Mouse (Mus musculus): ENCODE data around the gene Zdhhc19.
"Not testable (repeated sequence)": the region's sequence is repeated elsewhere in the genome, so short reads cannot be mapped to it uniquely, and the experiment has no call there.

The Zdhhc19 gene

GRCm38 (mm10) chr16:32487234-32488111, 8.6 kb upstream of the Zdhhc19 start, which contains the start of gene Slc51a:
Gene Slc51a (minus strand): TSS chr16:32487879.
- CTCF ChIA-PET = no interaction called here

DNA sequence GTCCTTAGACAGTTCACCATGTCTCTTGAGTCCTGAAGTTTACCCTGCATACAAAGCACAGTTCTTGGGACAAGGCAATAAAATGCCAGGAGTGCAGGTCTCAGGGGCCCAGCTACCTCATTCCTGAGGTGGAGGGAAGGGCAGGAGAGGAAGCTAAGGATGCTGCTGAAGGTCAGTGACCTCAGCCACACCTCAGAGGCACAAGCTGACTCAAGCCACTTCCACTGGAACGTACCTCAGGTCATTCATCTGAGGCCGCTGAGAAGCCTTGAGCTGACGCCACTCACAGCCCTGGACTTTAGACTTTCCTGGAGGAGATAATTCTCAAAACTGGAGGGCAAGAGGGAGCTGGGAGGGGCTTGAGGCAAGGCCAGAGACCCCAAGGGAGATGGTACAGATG, 7.1 kb upstream of the Zdhhc19 start:
- CTCF ChIA-PET = no interaction called here

DNA sequence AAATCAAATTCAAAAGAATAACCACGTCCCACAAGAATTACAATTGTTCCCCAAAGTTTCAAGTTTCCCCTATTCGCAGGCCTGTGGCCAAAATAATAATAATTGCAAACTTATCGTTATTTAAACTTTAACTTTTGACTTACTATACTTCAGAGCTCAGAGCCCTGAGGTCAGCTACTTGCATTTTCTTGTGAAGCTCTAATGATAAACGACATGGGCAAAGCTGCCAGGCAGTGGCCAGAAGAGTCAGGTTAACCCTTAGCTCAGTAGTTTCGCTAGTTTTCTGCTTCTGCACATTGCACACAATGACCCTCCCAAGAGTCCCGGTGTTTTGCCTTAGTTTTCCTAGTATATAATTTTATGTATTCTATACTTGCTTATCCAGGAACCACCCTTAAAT, 1.7 kb upstream of the Zdhhc19 start:
- CTCF ChIA-PET = not testable (repeated sequence)

- CTCF ChIA-PET = interaction anchor here (0.5 to 0.6 kb wide), 2 partner anchors 180 to 368 kb away, joined by 4 read pairs; no protein-coding TSS in a partner anchor
Observed at GRCm38 (mm10) chr16:32498996-32499395, 2.9 kb downstream of the Zdhhc19 start.

DNA sequence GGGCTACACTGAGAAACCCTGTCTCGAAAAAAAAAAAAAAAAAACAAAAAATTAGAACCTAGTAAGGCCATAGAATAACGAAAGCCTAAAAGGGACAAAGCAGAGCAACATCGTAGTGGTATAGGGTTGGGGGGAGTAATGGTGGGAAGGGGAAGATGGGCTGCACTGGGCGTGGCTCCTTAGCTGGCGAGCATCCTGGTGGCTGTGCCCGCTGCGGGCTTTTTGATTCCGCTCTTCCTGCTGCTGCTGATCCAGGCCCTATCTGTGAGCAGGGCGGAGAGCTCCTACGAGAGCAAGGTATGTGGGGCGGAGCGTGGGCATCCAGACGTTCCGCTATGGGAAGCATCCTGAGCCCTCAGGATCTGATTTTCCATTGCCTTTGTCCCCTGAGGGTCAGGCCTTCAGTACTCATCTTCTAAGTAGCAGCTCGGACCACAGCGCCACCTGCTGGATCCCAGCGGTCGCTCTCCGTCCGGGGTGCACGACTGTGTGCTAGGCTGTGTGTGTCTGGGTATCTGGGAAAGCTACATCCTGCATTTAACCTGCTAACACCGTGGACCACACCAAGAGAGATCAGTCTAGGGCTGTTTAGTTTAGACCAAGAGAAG, 3.5 kb downstream of the Zdhhc19 start:
- CTCF ChIA-PET = interaction anchor here (0.5 to 0.6 kb wide), 3 partner anchors 70 to 368 kb away, joined by 4 to 14 read pairs (median 4); no protein-coding TSS in a partner anchor

DNA sequence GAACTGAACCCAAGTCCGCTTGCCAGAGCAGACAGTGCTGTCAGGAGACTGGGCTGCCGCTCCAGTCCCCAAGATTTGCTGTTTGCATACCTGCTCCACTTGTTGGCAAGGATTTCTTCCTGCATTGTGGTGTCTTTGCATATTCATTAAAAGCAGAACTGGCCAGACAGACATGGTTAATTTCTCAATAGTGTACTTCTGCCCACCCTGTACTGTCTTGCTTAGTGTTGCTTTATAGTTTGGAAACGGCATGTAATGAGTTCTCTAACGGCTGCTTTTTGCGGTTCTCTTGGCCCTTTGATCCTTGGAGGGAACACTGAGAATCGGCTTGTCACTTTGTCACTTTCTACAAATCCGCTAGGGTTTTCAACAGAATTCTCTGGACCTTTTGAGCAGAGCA, 5.4 kb downstream of the Zdhhc19 start:
- CTCF ChIA-PET = no interaction called here

GRCm38 (mm10) chr16:32502621-32503335, 6.7 kb downstream of the Zdhhc19 start:
- CTCF ChIA-PET = no interaction called here

DNA sequence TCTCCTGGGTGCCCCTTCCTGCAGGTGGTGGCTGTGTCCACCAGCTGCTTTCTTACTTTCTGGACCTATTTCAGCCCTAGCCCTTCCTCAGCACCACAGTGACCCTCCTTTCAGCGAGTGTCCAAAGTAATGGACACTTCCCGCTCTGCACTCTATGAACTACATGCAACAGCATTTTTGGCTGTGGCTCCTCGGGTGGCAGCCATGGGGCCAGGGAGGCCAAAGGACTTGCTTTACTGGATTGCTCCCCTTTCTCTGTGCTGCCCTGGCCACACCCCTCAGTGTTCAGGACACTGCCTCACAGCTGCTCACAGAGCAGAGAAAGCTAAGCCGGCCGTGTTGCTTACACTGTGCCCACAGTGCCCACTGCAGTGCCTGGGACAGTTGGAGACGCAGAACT, 7.6 kb downstream of the Zdhhc19 start:
- CTCF ChIA-PET = interaction anchor here (0.6 kb wide), 1 partner anchor 141 kb away, joined by 3 read pairs; no protein-coding TSS in a partner anchor

DNA sequence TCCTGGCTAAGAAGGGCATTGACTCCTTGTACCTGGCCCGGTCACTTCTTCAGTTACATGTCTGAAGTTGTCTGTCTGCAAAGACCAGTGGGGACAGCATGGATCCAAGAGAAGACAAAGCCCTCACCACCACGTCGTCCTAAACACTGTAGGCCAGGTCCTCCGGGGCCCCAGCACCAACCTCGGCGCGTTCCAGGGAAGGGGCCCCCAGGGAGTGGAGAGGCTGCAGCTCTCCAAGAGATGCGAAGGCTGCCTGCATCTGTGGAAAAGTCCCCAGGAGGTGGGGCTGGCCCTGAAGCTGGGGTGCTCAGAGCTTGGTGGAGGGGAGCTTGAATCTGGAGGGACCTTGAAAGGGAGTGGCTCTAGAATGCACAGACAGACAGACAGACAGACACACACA, 10.2 kb downstream of the Zdhhc19 start:
- CTCF ChIA-PET = interaction anchor here (0.7 kb wide), 1 partner anchor 14 kb away, joined by 3 read pairs; no protein-coding TSS in a partner anchor

- CTCF ChIA-PET = no interaction called here
Observed at GRCm38 (mm10) chr16:32506868-32507267, 10.8 kb downstream of the Zdhhc19 start.

GRCm38 (mm10) chr16:32507407-32507806, 11.3 kb downstream of the Zdhhc19 start:
- CTCF ChIA-PET = interaction anchor here (0.8 kb wide), 1 partner anchor 118 kb away, joined by 4 read pairs; no protein-coding TSS in a partner anchor

DNA sequence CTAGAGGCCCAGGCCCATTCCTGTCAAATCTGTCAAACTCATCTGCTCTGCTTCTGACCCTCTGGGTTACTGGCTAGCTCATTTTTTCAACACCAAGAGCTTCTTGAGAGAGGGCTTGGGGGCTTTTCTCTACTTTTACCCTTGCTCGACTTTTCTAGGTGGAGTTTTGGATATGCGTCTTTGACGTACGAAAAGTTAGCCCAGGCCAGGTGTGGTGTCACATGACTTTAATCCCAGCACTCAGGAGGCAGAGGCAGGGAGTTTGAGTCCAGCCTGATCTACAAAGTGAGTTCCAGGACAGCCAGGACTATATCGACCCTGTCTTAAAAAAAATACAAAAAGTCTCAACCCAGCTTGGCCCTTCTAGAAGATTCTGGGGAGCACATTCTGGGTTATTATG, 12.0 kb downstream of the Zdhhc19 start:
- CTCF ChIA-PET = interaction anchor here (0.5 to 0.8 kb wide), 2 partner anchors 117 to 461 kb away, joined by 4 to 7 read pairs; no protein-coding TSS in a partner anchor

DNA sequence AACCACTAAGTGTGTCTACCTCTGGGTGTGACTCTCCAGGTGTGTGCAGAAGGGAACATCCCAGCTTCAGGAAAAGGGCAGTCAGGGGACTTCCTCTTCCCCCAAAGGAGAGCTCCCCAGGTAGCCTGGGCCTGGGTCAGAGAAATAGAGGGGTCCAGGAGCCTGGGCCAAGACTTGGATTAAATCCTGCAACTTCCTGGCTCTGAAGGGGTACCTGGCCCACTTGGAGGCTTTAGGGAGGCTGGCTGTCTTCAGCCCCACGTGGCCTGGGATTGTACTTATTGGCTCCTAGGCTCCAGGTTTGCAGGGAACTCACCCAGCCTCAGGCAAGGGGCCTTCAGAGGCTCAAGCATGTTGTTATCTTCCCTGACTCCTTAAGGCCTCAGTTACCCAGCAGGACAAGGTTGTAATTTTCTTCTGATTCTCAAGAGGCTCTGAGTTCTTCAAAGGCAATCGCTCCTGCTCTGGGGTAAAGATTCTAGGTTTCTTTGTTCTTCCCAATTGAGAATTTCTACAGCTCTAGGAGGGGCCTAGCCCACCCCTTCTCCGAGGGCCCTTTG, 12.5 kb downstream of the Zdhhc19 start:
- CTCF ChIA-PET = interaction anchor here (0.8 kb wide), 1 partner anchor 117 kb away, joined by 4 read pairs; no protein-coding TSS in a partner anchor

- CTCF ChIA-PET = no interaction called here
Observed at GRCm38 (mm10) chr16:32509066-32509942, 13.2 kb downstream of the Zdhhc19 start.

DNA sequence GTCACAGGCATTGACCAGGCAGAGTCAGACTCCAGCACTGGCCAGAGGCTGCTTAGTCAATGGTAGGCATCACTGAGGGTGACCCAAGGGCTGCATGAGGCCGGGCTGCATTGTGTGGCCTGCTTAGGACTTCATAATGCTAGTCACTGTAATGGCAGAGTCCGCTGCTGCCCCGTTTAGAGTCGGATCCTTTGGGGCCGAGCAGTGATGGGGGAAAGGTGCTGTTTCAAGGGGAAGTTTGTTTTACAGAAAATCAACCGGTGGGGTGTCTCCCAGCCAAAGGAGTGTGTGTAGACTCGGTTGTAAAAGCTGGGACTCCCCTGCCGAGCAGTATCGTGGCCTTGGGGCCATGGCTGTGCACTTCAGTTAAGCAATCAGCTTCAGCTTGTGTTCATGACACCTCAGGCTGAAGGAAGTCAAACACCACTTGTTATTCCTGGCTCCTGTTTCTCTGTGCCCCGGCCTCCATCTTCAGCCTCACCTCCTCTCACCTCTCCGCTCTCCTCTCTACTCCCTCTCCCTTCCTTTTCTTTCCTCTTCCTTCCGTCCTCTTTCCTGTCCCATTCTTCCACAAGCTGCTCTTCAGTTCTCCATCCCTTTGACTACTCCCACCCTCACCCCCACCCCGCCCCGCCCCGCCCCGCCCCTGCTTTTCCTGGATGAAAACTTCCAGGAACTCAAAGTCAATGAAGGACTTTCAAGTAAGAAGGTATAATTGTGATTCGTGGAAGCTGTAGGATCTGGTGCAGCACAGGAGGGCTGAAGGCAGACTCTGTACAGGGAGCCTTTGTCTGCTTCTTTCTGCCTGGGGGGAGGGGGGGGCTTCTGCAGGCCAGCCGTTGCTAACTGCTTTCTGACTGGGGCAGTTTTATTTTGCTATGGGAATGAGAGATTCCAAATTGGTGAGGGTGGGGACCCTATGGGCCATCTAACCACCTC, 14.6 kb downstream of the Zdhhc19 start:
- CTCF ChIA-PET = interaction anchor here (0.6 kb wide), 1 partner anchor 28 kb away, joined by 4 read pairs; no protein-coding TSS in a partner anchor

DNA sequence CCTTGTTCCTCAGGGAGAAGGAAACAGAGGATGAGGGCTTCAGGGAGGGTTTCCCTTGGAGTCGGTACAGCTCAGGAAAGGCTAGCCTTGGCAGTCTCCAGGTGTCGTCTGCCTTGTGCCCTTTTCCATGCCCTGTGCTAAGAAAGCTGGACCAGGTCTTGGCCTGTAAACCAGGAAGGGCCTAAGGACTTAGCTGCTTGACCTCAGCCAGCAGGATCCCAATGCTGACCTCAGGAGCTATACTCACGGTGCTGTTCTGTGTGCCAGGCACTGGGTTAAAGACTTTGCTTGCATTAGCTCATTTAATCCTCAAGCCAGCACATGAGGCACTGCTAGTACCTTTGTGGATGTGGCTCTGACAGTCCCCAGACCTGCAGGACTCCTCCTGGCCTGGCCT, 15.3 kb downstream of the Zdhhc19 start:
- CTCF ChIA-PET = interaction anchor here (0.6 kb wide), 1 partner anchor 27 kb away, joined by 4 read pairs; no protein-coding TSS in a partner anchor

DNA sequence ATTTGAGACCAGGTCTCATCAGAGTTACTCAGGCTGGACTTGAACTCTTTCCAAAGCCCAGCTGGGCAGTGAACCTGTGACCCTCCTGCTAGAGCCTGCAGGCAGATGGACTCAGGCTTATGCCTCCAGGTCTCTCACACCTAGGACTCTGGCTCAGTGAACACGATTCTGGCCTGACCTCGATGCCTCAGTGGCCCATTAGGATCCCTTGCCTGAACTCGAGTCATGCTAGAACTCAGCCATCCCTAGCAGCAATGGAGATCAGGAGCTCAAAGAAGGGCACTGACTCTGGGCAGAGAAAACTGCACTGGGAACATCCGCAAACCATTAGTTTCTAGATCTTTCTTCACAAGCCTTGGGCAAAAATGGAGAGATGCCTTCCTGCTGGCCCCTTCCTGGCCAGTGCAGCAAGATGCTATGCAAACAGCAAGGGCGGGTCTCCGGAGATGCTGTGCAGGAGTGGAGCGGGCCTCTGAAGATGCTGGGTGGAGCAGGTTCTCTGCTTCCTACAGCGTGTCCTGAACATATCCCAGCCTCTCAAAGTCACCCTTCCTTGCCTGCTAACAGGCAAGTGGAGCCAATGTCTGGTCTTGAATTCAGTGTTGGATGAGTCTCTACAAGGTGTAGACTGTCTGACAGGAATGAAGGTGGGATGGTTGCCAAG, 15.9 kb downstream of the Zdhhc19 start:
- CTCF ChIA-PET = no interaction called here

GRCm38 (mm10) chr16:32512921-32513320, 16.9 kb downstream of the Zdhhc19 start:
- CTCF ChIA-PET = no interaction called here

DNA sequence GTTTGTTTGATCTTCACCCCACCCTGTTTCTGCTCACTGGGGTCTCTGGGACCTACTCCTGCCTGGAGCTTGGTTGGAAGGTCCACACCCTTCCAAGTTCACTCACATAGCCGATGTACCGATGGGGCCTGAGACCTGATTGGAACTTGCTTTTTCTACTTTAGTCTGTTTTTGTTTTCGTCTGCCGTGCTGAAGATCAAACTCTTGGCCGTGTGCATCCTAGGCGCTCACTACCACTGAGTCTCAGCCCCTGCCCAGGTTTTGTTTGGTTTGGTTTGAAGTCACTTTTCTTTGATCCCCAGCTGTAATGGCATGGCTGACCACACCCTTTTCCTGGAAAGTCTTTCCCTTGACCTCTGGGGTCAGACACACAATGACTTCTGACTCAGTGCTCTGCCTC, 17.3 kb downstream of the Zdhhc19 start:
- CTCF ChIA-PET = no interaction called here
